Mouse (Mus musculus): ENCODE data around the gene B3gnt7. TPM values are rescaled to one million over a fixed set of nuclear protein-coding genes. Genes with fewer than 3 reads are reported as not detected.

B3gnt7 gene
- polyA plus RNA-seq, 3 experiments from 2014 or later, result not detected

GRCm38 (mm10) chr1:86345956-86346355 is 43.3 kb downstream of the B3gnt7 start:
- no peak for ATAC-seq

GRCm38 (mm10) chr1:86346851-86347715 is 44.5 kb downstream of the B3gnt7 start:
- no peak for ATAC-seq

DNA sequence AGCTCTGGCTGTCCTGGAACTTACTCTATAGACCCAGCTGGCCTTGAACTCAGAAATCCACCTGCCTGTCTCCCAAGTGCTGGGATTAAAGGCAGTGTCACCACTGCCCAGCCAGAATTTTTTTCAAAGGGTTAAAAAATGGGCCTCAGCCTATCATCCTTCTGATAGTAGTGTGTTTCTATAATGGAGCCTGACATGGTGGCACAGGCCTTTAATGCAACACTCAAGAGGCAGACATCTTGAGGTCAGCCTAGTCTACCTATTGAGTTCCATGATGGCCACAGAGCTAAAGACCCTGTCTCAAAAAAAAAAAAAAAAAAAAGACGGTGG is 45.0 kb downstream of the B3gnt7 start:
- no peak for ATAC-seq

DNA sequence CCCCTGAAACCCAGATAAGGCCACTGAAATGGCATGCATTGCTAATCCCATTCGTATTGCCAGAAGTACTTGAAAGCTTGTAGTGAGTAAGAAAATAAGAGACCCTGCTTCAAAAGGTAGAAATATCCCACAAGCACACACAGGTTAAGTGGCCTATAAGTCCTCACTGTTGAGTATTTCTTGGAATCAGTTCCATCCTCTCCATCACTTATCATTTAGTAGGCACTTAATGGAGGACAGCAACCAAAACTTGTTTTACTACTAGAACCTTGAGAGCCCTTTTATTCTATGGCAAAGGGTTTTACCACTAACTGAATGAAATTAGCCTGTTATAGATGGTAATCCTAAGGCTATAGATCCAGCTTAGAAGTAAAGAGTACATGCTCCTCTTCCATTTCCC is 45.5 kb downstream of the B3gnt7 start:
- no peak for ATAC-seq

DNA sequence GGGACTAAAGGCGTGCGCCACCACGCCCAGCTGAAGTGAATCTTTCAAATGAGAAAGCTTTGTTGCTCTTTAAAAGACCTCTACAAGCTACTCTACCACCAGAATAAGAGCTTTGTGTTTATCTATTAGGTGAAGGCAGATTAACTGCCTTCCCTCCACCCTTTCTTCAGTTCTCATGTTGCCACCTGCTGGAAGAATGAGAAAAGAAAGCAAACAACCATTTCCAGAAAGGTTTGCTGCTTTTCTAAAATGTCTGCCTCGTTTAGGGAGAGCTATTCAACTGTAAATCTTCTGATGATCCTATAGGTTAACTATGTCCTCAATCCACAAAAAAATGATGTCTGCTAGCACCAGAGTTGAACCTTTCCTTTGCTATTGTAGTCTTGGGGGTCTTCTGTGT is 46.2 kb downstream of the B3gnt7 start:
- ATAC-seq, result no peak

- ATAC-seq, result no peak
Measured at GRCm38 (mm10) chr1:86349201-86349600, 46.6 kb downstream of the B3gnt7 start.

- ATAC-seq, result no peak
Measured at GRCm38 (mm10) chr1:86349696-86350095, 47.1 kb downstream of the B3gnt7 start.

DNA sequence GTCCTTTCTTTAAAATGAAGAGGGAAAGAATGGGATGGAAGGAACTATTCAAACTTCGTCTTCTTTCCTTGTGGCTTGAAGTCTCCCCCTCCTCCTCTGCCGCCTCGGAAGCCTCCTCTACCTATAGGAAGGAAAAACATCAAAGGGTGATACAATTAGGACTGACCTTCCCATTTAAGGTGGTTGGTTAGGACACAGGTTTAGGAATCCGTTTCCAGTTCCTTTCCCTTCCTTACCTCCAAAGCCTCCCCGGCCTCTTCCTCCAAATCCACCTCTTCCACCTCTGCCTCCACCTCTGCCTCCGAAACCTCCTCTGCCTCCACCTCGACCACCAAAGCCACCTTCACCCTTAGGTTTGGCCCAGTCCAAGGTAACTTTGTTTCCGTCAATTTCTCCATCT is 47.9 kb downstream of the B3gnt7 start:
- no peak for ATAC-seq

DNA sequence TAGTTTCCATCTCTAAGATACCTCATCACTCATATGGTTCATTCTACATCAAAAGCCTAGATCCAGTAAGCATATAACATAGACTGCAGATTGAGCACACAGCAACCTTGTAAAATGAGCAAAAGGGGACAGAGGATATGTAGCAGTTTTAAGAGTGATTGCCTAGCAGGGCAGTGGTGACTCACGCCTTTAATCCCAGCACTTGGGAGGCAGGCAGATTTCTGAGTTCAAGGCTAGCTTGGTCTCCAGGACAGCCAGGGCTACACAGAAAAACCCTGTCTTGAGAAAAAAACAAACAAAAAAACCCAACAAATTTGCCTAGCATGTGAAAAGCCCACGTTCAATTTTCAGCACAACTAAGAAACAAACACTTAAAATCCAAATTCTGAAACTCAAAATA is 51.6 kb downstream of the B3gnt7 start:
- no peak for ATAC-seq

Other genes starting within 250 kb of the B3gnt7 start
- gene Psmd1, start 238.4 kb upstream of the B3gnt7 start, polyA plus RNA-seq (2017; shearing (Covaris generic)), result 10 to 100 TPM; 63.5 to 99.4 (median 83.7) TPM
- gene Htr2b, start 190.9 kb upstream of the B3gnt7 start, polyA plus RNA-seq (2017; shearing (Covaris generic)), result 1 to 10 TPM in 1 of 3 experiments, under 1 TPM in 2; 0.16 to 1.2 (median 0.23) TPM
- gene Gm21972, start 169.2 kb upstream of the B3gnt7 start, polyA plus RNA-seq (2017; shearing (Covaris generic)), result not detected
- 10 to 100 TPM in 1 of 3 experiments, 1 to 10 TPM in 2; 4.1 to 12.9 (median 9.0) TPM for gene Armc9, start 148.1 kb upstream of the B3gnt7 start, polyA plus RNA-seq (2017; shearing (Covaris generic))
- gene Ncl, start 56.6 kb downstream of the B3gnt7 start, polyA plus RNA-seq (2017; shearing (Covaris generic)), result 100 to 1,000 TPM; 345 to 360 (median 358) TPM
- gene Nmur1, start 123.4 kb downstream of the B3gnt7 start, polyA plus RNA-seq (2017; shearing (Covaris generic)), result 1 to 10 TPM in 2 of 3 experiments, under 1 TPM in 1; 0.77 to 2.1 (median 1.5) TPM
- not detected for gene Tex44, start 123.5 kb downstream of the B3gnt7 start, polyA plus RNA-seq (2017; shearing (Covaris generic))
- 1,000 to 10,000 TPM; 2,583 to 3,807 (median 2,925) TPM for gene Ptma, start 223.9 kb downstream of the B3gnt7 start, polyA plus RNA-seq (2017; shearing (Covaris generic))

All from inflammation-experienced regulatory T-cells, adult 6 months (primary cell).